Mouse (Mus musculus): ENCODE measurements around the gene Acbd3.

The Acbd3 gene

DNA sequence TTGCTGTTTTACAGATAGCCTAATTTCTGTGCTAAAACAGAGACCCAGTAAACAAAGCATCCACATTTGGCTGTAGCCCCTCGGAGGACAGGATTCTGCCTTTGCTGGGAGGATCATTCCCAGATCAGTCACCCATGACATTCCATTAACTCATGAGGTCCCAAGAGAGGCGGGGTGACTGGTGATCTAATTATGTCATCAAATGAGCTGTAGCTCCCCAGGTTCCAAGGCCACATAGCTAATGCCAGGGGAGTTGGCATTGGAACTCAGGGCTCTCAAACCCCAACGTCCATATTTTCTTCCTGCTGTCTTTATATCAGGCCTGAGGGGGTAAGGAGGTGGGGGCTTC is 57.7 kb downstream of the Acbd3 start:
- DNase-seq (ENCODE audit: low read depth), result no peak

DNA sequence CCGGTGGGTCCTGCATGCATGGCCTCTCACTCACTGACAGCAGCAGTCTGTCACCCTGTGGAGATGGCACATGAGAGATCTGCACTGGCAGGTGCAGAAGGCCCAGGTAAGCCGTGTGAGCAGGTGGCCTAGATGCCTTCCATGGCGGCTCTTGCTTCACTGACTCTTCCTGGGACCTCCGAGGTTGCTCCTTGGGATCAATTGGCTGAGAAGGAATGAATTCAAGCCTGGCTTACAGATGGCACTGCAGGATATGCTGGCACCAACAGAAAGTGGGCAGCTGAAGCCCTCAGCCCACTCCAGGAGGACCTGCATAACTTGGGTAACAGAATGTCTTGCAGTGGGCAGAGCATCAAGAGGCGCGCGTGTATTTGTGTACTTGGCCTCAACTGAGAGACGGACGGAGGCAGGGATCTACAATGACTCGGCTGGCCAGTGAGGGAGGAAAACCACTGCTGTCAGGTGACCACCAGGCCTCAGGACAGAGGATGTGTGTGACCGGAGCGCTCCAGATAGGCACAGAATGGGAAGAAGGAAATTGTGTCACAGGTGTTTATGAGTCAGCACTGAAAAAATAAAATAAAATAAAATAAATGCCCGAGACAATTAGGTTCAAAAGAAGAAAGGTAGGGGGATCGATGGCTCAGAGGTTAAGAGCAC is 66.1 kb downstream of the Acbd3 start:
- no peak for DNase-seq (ENCODE audit: low read depth)

DNA sequence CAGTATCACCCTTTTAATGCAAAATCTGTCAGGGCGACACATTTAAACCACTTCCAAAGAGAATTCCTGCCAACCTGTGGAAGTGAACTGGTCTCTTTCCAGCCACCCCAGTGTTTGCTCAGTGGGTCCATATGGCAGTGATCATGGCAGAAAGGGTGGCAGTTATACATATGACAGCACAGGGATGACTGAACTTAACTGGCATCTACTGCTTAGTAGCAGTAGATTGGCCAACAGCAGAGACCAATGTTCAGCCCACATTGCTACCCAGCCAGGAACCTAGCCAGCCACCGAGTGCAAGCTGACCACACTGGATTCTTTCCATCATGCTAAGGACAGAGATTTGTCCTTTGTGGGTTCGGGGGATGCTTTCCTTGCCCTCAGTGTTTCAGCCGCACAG is 67.0 kb downstream of the Acbd3 start:
- DNase-seq (ENCODE audit: low read depth), result no peak

DNA sequence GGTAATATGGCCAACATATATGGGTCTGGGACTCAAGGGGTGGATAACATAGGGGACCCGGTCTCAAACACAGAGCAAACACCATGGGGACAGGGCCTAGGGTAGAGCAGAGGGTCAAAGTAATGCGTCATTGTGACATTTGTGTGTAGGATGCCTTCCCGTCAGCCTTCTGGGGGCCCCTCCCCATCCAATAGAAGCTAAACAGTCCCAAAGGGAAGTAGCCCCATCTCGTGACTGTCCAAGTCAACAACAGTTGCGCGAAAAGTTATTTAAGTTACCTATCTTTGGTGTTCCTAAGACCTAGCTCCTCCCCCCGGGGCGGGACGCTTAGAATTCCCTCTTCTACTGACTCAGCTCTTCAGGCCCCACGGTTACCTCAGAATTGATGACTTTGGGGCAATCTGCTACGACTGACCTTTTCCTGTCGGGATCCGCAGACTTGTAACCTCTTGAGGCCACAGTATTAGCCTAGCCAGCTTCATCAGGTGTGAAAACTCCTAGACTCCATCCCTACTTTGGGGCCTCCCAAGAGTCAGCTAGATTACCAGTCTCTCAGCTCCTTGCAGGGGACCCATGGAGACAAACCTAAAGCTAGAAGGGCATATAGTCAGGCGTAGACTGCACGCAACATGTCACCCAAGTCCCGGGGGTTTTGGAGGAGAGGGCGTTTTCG is 67.7 kb downstream of the Acbd3 start:
- DNase-seq (ENCODE audit: low read depth), result no peak

DNA sequence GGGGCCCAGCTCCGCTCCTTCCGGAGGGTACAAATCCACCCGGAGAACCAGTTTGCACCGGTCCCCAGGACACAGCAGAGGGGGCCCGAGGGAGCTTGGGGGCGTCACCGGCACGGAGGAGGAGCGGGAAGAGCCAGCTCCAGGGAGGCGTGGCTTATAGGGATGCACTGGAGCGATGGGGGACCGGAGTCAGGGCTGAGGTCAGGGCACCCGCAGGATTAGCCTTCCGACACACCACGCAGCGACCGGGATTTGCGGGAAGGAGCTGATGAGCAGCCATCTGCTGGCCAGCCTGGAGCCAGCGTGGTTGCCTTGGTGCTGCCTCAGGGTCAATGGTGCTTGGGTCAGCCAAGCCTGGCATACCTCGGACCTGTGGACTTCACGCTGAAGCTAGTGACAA is 68.3 kb downstream of the Acbd3 start:
- DNase-seq (ENCODE audit: low read depth), result no peak

DNA sequence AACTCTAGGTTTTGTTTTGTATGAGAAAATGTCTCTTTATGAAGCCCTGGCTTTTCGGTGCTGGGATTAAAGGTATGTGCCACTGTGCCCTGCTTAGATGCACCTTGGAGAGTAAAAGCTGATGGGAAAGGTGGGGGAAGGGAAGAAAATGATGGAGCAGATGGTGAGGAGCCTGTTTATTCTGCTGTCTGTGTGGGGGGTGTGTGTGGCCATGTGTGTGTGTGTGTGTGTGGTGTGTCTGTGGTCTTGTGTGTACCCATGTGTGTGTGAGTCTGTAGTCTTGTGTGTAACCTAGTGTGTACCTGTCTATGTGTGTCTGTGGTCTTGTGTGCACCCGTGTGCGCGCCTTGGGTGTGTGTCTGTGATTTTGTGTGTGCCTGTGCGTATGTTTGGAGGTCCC is 72.8 kb downstream of the Acbd3 start:
- no peak for DNase-seq (ENCODE audit: low read depth)

DNA sequence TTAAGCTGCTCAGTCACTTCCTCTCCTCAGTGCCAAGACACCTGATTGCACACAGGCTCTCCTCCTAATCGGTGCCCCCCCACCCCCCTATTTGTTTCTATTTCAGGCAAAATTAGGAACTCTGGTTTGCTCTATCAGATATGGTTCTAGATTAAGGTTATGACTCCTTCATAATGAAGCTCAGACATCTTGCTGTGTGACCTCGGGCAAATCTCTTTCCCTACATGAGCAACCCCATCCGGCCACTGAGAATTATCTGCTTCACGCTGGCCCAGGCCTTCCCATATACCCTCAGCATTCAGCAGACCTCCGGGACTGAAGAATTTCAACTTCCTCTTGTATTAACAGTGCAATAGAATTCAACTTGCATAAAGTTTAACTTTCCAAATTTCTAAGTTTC is 73.4 kb downstream of the Acbd3 start:
- no peak for DNase-seq (ENCODE audit: low read depth)

DNA sequence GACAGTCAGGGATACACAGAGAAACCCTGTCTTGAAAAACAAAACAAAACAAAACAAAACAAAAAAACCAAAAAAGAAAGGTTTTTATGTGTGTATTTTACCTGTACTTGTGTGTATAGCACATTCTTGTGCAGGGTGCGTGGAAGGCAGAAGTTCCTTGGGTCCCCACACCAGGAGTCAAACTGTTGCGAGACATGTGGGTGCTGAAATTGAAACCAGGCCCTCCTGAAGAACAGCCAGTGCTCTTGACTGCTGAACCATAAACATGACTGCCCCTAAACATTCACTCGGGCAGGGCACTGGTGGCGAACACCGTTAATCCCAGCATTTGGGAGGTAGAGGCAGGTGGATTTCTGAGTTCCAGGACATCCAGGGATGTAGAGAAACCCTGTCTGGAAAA is 74.2 kb downstream of the Acbd3 start:
- DNase-seq (ENCODE audit: low read depth), result no peak

DNA sequence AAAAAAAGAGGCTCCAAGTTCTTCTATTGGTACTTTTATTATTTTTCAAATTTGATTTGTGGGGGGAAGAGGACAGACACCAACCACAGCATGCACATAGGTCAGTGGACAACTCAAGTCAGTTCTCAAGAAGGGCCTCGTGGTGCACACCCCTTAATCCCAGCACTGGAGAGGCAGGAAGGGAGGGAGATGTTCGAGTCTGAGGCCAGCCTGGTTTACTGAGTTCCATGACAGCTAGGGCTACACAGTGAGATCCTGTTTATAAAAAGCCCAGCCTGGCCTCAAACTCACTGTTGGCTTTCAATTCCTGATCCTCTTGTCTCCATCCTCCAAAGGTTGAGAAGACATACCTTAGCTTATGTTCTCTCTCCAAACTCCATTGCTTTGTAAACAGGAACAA is 75.0 kb downstream of the Acbd3 start:
- no peak for DNase-seq (ENCODE audit: low read depth)

DNA sequence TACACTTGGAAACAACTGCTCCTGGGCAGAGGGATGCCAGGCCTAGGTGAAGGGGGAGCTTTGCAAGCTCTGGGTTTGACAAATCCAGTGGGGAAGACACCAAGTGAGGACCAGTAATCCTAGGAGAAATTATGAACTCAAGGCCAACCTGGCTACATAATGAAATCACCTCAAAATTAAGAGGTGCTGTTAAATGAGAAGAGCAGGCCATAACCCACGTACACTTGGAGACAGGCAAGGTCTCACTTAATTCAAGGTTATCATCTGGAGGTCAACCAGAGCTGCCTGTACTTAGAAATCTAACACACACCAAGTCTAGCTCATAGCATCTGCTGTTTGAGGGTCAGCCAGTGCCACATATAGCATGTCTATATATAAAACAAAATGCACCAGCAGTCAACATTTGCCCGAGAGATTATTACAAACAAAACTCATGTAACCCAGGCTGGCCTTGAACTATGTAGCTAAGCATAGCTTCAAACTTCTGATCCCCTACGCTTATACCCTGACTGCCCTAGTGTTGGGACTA is 75.7 kb downstream of the Acbd3 start:
- no peak for DNase-seq (ENCODE audit: low read depth)

All from c-Kit-positive CD71-positive TER-119-negative erythroid progenitor cells, embryonic 14.5 days (primary cell).